In the genomic region with DNA sequence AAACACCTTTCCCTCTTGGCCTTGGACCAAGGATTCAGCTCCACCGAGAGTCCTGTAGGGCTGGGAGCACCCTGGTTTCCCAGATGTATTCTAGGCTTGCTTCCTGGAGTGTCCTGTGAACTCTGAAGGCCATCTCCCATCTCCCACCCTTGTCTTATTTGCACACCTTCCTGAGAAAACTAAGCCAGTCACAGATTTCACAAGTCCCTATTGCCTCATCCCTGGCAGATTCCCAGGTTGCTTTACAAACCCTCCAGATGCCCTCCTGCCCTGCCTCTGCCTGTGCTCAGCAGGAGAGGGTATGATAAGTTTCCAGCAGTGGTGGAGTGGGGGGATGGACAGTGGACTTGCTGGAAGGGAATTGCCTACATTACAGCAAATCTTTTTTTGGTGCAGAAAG, we compare ENCODE assay signal across 14 mouse cellular contexts. TPM values are rescaled to one million over a fixed set of nuclear protein-coding genes. Genes with fewer than 3 reads are reported as not detected.
DNase-seq lines count a peak whose midpoint lies in the region; ATAC-seq and TF ChIP-seq lines count a peak whose summit lies in the region.
"Had no signal": no experiment of that assay in that cellular context is flagged by ENCODE, and none has a peak within 500 bp of the region (broad histone marks: within the 10 kb centered on the region; RNA-seq: fewer than 3 reads in every experiment).

No protein-coding gene starts in this region.

- no peaks in the 10 kb centered on the region for H3K4me1 ChIP-seq in midbrain, embryonic 13.5 days (replicated peaks)
- H3K4me1 ChIP-seq in midbrain, embryonic 15.5 days = no peaks in the 10 kb centered on the region
- H3K4me1 ChIP-seq in bone marrow macrophage, adult 2 months (ENCODE audit: control insufficient read depth, insufficient read depth, low read length) = peaks cover 42% of the 10 kb centered on the region
- peaks cover 4% of the 10 kb centered on the region; the same call in 1 of the 2 replicates for H3K4me1 ChIP-seq in lung, postnatal 0 days (ENCODE audit: insufficient read depth, low read depth, low read length)
- H3K4me1 ChIP-seq in intestine, embryonic 16.5 days (ENCODE audit: control insufficient read depth, insufficient read depth, low read length) = peaks cover 15% of the 10 kb centered on the region
- no peaks in the 10 kb centered on the region for H3K4me1 ChIP-seq in intestine, postnatal 0 days (replicated peaks; ENCODE audit: control insufficient read depth, insufficient read depth, low read length)

- 96% methylated on average over 1 of the region's 1 CpGs for WGBS in midbrain, embryonic 13.5 days
- WGBS in midbrain, embryonic 15.5 days = 90% methylated on average over 1 of the region's 1 CpGs
- WGBS in lung, postnatal 0 days = 61% methylated on average over 1 of the region's 1 CpGs
- 77% methylated on average over 1 of the region's 1 CpGs for WGBS in intestine, embryonic 16.5 days
- 50% methylated on average over 1 of the region's 1 CpGs for WGBS in intestine, postnatal 0 days

- no peak for TF ChIP-seq POLR2A in bone marrow macrophage, adult 2 months (IDR thresholded peaks at IDR 0.05; ENCODE audit: borderline replicate concordance, low read depth, low read length)

- TF ChIP-seq EP300 in lung, postnatal 0 days (IDR thresholded peaks at IDR 0.05) = no peak

- H3K4me2 ChIP-seq in midbrain, embryonic 13.5 days (replicated peaks) = no peak overlapping the region
- H3K4me2 ChIP-seq in midbrain, embryonic 15.5 days = no peak overlapping the region
- H3K4me2 ChIP-seq in lung, postnatal 0 days (replicated peaks; ENCODE audit: low read depth, low read length) = no peak overlapping the region
- no peak overlapping the region for H3K4me2 ChIP-seq in intestine, embryonic 16.5 days (ENCODE audit: low read depth, low read length)
- H3K4me2 ChIP-seq in intestine, postnatal 0 days (replicated peaks; ENCODE audit: low read depth) = no peak overlapping the region
- H3K4me2 ChIP-seq: lung, embryonic 14.5 days had no signal

- no peak for ATAC-seq in midbrain, embryonic 13.5 days
- no peak for ATAC-seq in midbrain, embryonic 15.5 days (replicated peaks)
- ATAC-seq in lung, postnatal 0 days = peak; percentile 73
- ATAC-seq in intestine, embryonic 16.5 days = no peak
- ATAC-seq in intestine, postnatal 0 days = no peak
- ATAC-seq: hindbrain, embryonic 16.5 days had no signal

- H3K36me3 ChIP-seq in midbrain, embryonic 13.5 days = peaks cover 88% of the 10 kb centered on the region
- peaks cover 34% of the 10 kb centered on the region for H3K36me3 ChIP-seq in midbrain, embryonic 15.5 days (replicated peaks)
- peaks cover 79% of the 10 kb centered on the region for H3K36me3 ChIP-seq in lung, postnatal 0 days (ENCODE audit: insufficient read depth, low read length)
- H3K36me3 ChIP-seq in intestine, embryonic 16.5 days (ENCODE audit: control insufficient read depth, insufficient read depth, low read length) = peaks cover 55% of the 10 kb centered on the region
- H3K36me3 ChIP-seq in intestine, postnatal 0 days (ENCODE audit: control insufficient read depth, insufficient read depth) = peaks cover 82% of the 10 kb centered on the region

- H3K9ac ChIP-seq in midbrain, embryonic 13.5 days (replicated peaks) = 0 out of 2 replicates have a peak overlapping the region, but pooled peaks have one; percentile 10
- H3K9ac ChIP-seq in midbrain, embryonic 15.5 days = no peak overlapping the region
- no peak overlapping the region for H3K9ac ChIP-seq in lung, postnatal 0 days (replicated peaks; ENCODE audit: low read depth)
- H3K9ac ChIP-seq in intestine, embryonic 16.5 days (ENCODE audit: low read depth, low read length) = no peak overlapping the region
- no peak overlapping the region for H3K9ac ChIP-seq in intestine, postnatal 0 days (ENCODE audit: low read depth, low read length)
- H3K9ac ChIP-seq: lung, embryonic 14.5 days had no signal

- H3K27ac ChIP-seq in midbrain, embryonic 13.5 days = no peak overlapping the region
- no peak overlapping the region for H3K27ac ChIP-seq in midbrain, embryonic 15.5 days
- peak overlapping the region; percentile 19; the same call in 1 of the 2 replicates for H3K27ac ChIP-seq in bone marrow macrophage, adult 2 months (ENCODE audit: insufficient read depth, low read depth, low read length)
- H3K27ac ChIP-seq in lung, postnatal 0 days (ENCODE audit: low read length) = peak overlapping the region; percentile 35; the same call in 1 of the 2 replicates
- no peak overlapping the region for H3K27ac ChIP-seq in intestine, embryonic 16.5 days (ENCODE audit: low read length)
- H3K27ac ChIP-seq in intestine, postnatal 0 days (ENCODE audit: low read depth, low read length) = no peak overlapping the region
- H3K27ac ChIP-seq: kidney, postnatal 0 days had no signal

- H3K9me3 ChIP-seq in midbrain, embryonic 13.5 days = no peaks in the 10 kb centered on the region
- H3K9me3 ChIP-seq in midbrain, embryonic 15.5 days = no peaks in the 10 kb centered on the region
- no peaks in the 10 kb centered on the region for H3K9me3 ChIP-seq in lung, postnatal 0 days (ENCODE audit: low read length)
- no peaks in the 10 kb centered on the region for H3K9me3 ChIP-seq in intestine, embryonic 16.5 days (ENCODE audit: control insufficient read depth, low read length)
- no peaks in the 10 kb centered on the region for H3K9me3 ChIP-seq in intestine, postnatal 0 days (ENCODE audit: control insufficient read depth)

- no peak for TF ChIP-seq CTCF in bone marrow macrophage, adult 2 months (IDR thresholded peaks at IDR 0.05; ENCODE audit: low read depth, low read length)
- TF ChIP-seq CTCF in lung, postnatal 0 days (IDR thresholded peaks at IDR 0.05) = no peak
- no peak for TF ChIP-seq CTCF in intestine, postnatal 0 days (IDR thresholded peaks at IDR 0.05; ENCODE audit: low read depth)

- peak; percentile 65 for DNase-seq in lung, postnatal 0 days (ENCODE audit: low spot score)
- DNase-seq in embryo, embryonic 11 days = no peak
- DNase-seq: cerebellum, adult 11 months; layer of hippocampus, postnatal 36 days; lung, embryonic 14.5 days; thymus, postnatal 25 days had no signal

- H3K27me3 ChIP-seq in midbrain, embryonic 13.5 days = no peaks in the 10 kb centered on the region
- no peaks in the 10 kb centered on the region for H3K27me3 ChIP-seq in midbrain, embryonic 15.5 days (replicated peaks)
- no peaks in the 10 kb centered on the region for H3K27me3 ChIP-seq in lung, postnatal 0 days (replicated peaks; ENCODE audit: insufficient read depth, low read length)
- H3K27me3 ChIP-seq in intestine, embryonic 16.5 days (replicated peaks; ENCODE audit: control insufficient read depth, insufficient read depth, low read length) = no peaks in the 10 kb centered on the region
- no peaks in the 10 kb centered on the region for H3K27me3 ChIP-seq in intestine, postnatal 0 days (replicated peaks; ENCODE audit: control insufficient read depth, insufficient read depth, low read length)

- no peak overlapping the region for H3K4me3 ChIP-seq in midbrain, embryonic 13.5 days (replicated peaks)
- H3K4me3 ChIP-seq in midbrain, embryonic 15.5 days = no peak overlapping the region
- H3K4me3 ChIP-seq in bone marrow macrophage, adult 2 months (ENCODE audit: insufficient read depth, low read length) = no peak overlapping the region
- H3K4me3 ChIP-seq in lung, postnatal 0 days (ENCODE audit: low read depth, low read length) = no peak overlapping the region
- no peak overlapping the region for H3K4me3 ChIP-seq in intestine, embryonic 16.5 days (ENCODE audit: low read length)
- no peak overlapping the region for H3K4me3 ChIP-seq in intestine, postnatal 0 days (ENCODE audit: low read depth, low read length)

RNA-seq across cellular contexts. Expression of a gene that starts 11.3 kb away (rescaled TPM):
- 239 and 247 TPM in 2 replicates for polyA plus RNA-seq in midbrain, embryonic 13.5 days (2015; fragmentation: Nextera tagmentation; extraction: Ambion mirVana)
- polyA plus RNA-seq in midbrain, embryonic 15.5 days (2015; fragmentation: Nextera tagmentation; extraction: Ambion mirVana) = 172 and 176 TPM in 2 replicates
- 235 and 239 TPM in 2 replicates for polyA plus RNA-seq in bone marrow macrophage, adult 2 months (2012; ENCODE audit: insufficient read depth, insufficient read length, missing spikeins)
- polyA plus RNA-seq in lung, postnatal 0 days (2015; fragmentation: Nextera tagmentation; extraction: Ambion mirVana) = 585 and 648 TPM in 2 replicates
- polyA plus RNA-seq in intestine, embryonic 16.5 days (2015; fragmentation: Nextera tagmentation; extraction: Ambion mirVana) = 510 and 538 TPM in 2 replicates
- polyA plus RNA-seq in intestine, postnatal 0 days (2015; fragmentation: Nextera tagmentation; extraction: Ambion mirVana) = 277 and 300 TPM in 2 replicates

RNA-seq across cellular contexts. Expression of a gene that starts 14.9 kb away (rescaled TPM):
- polyA plus RNA-seq in midbrain, embryonic 13.5 days (2015; fragmentation: Nextera tagmentation; extraction: Ambion mirVana) = 104 and 107 TPM in 2 replicates
- 88.8 and 91.6 TPM in 2 replicates for polyA plus RNA-seq in midbrain, embryonic 15.5 days (2015; fragmentation: Nextera tagmentation; extraction: Ambion mirVana)
- 113 and 128 TPM in 2 replicates for polyA plus RNA-seq in bone marrow macrophage, adult 2 months (2012; ENCODE audit: insufficient read depth, insufficient read length, missing spikeins)
- 67.3 and 68.0 TPM in 2 replicates for polyA plus RNA-seq in lung, postnatal 0 days (2015; fragmentation: Nextera tagmentation; extraction: Ambion mirVana)
- polyA plus RNA-seq in intestine, embryonic 16.5 days (2015; fragmentation: Nextera tagmentation; extraction: Ambion mirVana) = 177 and 178 TPM in 2 replicates
- polyA plus RNA-seq in intestine, postnatal 0 days (2015; fragmentation: Nextera tagmentation; extraction: Ambion mirVana) = 165 and 177 TPM in 2 replicates

RNA-seq across cellular contexts. Expression of a gene that starts 39.2 kb away (rescaled TPM):
- polyA plus RNA-seq in midbrain, embryonic 13.5 days (2015; fragmentation: Nextera tagmentation; extraction: Ambion mirVana) = not detected in 2 replicates
- polyA plus RNA-seq in midbrain, embryonic 15.5 days (2015; fragmentation: Nextera tagmentation; extraction: Ambion mirVana) = 0.06 TPM in 1 of 2 replicates, not detected in the other
- polyA plus RNA-seq in bone marrow macrophage, adult 2 months (2012; ENCODE audit: insufficient read depth, insufficient read length, missing spikeins) = 0.32 and 0.52 TPM in 2 replicates
- not detected in 2 replicates for polyA plus RNA-seq in lung, postnatal 0 days (2015; fragmentation: Nextera tagmentation; extraction: Ambion mirVana)
- polyA plus RNA-seq in intestine, embryonic 16.5 days (2015; fragmentation: Nextera tagmentation; extraction: Ambion mirVana) = 0.13 TPM in 1 of 2 replicates, not detected in the other
- not detected in 2 replicates for polyA plus RNA-seq in intestine, postnatal 0 days (2015; fragmentation: Nextera tagmentation; extraction: Ambion mirVana)
- polyA plus RNA-seq: heart, embryonic 14.5 days; kidney, postnatal 0 days had no signal

RNA-seq across cellular contexts. Expression of a gene that starts 43.4 kb away (rescaled TPM):
- 0.13 TPM in 1 of 2 replicates, not detected in the other for polyA plus RNA-seq in midbrain, embryonic 13.5 days (2015; fragmentation: Nextera tagmentation; extraction: Ambion mirVana)
- not detected in 2 replicates for polyA plus RNA-seq in midbrain, embryonic 15.5 days (2015; fragmentation: Nextera tagmentation; extraction: Ambion mirVana)
- polyA plus RNA-seq in bone marrow macrophage, adult 2 months (2012; ENCODE audit: insufficient read depth, insufficient read length, missing spikeins) = 0.29 TPM in 1 of 2 replicates, not detected in the other
- 0.46 and 0.78 TPM in 2 replicates for polyA plus RNA-seq in lung, postnatal 0 days (2015; fragmentation: Nextera tagmentation; extraction: Ambion mirVana)
- polyA plus RNA-seq in intestine, embryonic 16.5 days (2015; fragmentation: Nextera tagmentation; extraction: Ambion mirVana) = 2.5 and 2.7 TPM in 2 replicates
- 3.6 and 4.0 TPM in 2 replicates for polyA plus RNA-seq in intestine, postnatal 0 days (2015; fragmentation: Nextera tagmentation; extraction: Ambion mirVana)
- polyA plus RNA-seq: heart, embryonic 14.5 days; hindbrain, embryonic 16.5 days had no signal

Comparison
In these comparisons a context has a peak if more than half of its experiments do, and no peak if none do; other contexts are left out.
1. H3K27ac ChIP-seq: peak in bone marrow macrophage, adult 2 months (single experiment) and lung, postnatal 0 days (single experiment); none in midbrain, embryonic 13.5 days (single experiment), midbrain, embryonic 15.5 days (single experiment), intestine, embryonic 16.5 days (single experiment) and intestine, postnatal 0 days (single experiment).